Mouse (Mus musculus) forebrain, embryonic 11.5 days (tissue): Measurements from ENCODE around the gene Wdr3. TPM values are rescaled to one million over a fixed set of nuclear protein-coding genes. Genes with fewer than 3 reads are reported as not detected.

Experiments used
- ATAC-seq: fragments of 200-750 bp; cut with Nextera tagmentation; replicated peaks from 2 replicates; pipeline ENCODE4 v1.8.0; 2017; ENCODE audit warnings: moderate TSS enrichment; ENCODE audit not compliant: low FRiP score
- DNase-seq: peaks from one replicate; pipeline ENCODE4 v3.0.0-alpha.2; 2017; ENCODE audit warnings: low spot score
- H3K27ac ChIP-seq: fragments of 300-500 bp; sonication (generic); 2 replicates; pipeline ENCODE4 v1.5.1; 2014; ENCODE audit warnings: low read depth, low read length
- H3K27me3 ChIP-seq: fragments of 300-500 bp; sonication (generic); 2 replicates; pipeline ENCODE4 v1.6.1; 2014; ENCODE audit warnings: mild to moderate bottlenecking, low read length, mixed read lengths; ENCODE audit not compliant: control insufficient read depth, insufficient read depth
- H3K36me3 ChIP-seq: fragments of 300-500 bp; sonication (generic); 2 replicates; pipeline ENCODE4 v1.6.1; 2014; ENCODE audit warnings: mild to moderate bottlenecking, low read length, moderate library complexity, mixed read lengths; ENCODE audit not compliant: control insufficient read depth, insufficient read depth
- H3K4me1 ChIP-seq: fragments of 300-500 bp; sonication (generic); replicated peaks from 2 replicates; pipeline ENCODE4 v1.6.1; 2014; ENCODE audit warnings: low read length, mixed read lengths; ENCODE audit not compliant: control insufficient read depth, insufficient read depth
- H3K4me2 ChIP-seq: fragments of 300-500 bp; sonication (generic); 2 replicates; pipeline ENCODE4 v1.6.1; 2014; ENCODE audit warnings: low read depth, mild to moderate bottlenecking, low read length, moderate library complexity, mixed read lengths; ENCODE audit not compliant: severe bottlenecking
- H3K4me3 ChIP-seq: fragments of 300-500 bp; sonication (generic); 2 replicates; pipeline ENCODE4 v1.5.1; 2014; ENCODE audit warnings: low read depth, low read length
- H3K9ac ChIP-seq: fragments of 300-500 bp; sonication (generic); 2 replicates; pipeline ENCODE4 v1.6.1; 2014; ENCODE audit warnings: low read length
- H3K9me3 ChIP-seq: fragments of 300-500 bp; sonication (generic); 2 replicates; pipeline ENCODE4 v1.6.1; 2016; ENCODE audit warnings: low read length, mixed read lengths; ENCODE audit not compliant: control insufficient read depth
- WGBS: fragments of 180-500 bp; shearing (Covaris S2); extraction: QIAGEN DNeasy Blood & Tissue Kit; methylation state at CpG from one replicate; pipeline ENCODE4 v1.1.7; 2014; 5-methylcytosine and 5-hydroxymethylcytosine counted together
- polyA plus RNA-seq: library from polyadenylated mRNA; unstranded; fragments of >200 nt; fragmentation: Nextera tagmentation; extraction: Ambion mirVana; gene quantifications from 2 replicates; pipeline ENCODE4 v1.2.1, GENCODE M21; 2014

The Wdr3 gene
- polyA plus RNA-seq, 1 experiment from 2014 or later: 64.3 TPM

- DNase-seq: no peak
- no peak overlapping the region for H3K4me2 ChIP-seq
- no peak overlapping the region for H3K4me3 ChIP-seq
- H3K4me1 ChIP-seq: no peaks in the 10 kb centered on the region
- no peak overlapping the region for H3K27ac ChIP-seq
- no peaks in the 10 kb centered on the region for H3K36me3 ChIP-seq
- ATAC-seq: no peak
- no peaks in the 10 kb centered on the region for H3K9me3 ChIP-seq
- 90% methylated on average over 3 of the region's 3 CpGs for WGBS
- no peak overlapping the region for H3K9ac ChIP-seq
- H3K27me3 ChIP-seq: no peaks in the 10 kb centered on the region
Measured at GRCm38 (mm10) chr3:100102386-100103092, 59.7 kb downstream of the Wdr3 start.

Other genes starting within 250 kb of the Wdr3 start
- gene Gdap2, start within 50 bp of the Wdr3 start, polyA plus RNA-seq: 32.2 and 33.1 TPM in 2 replicates